Mouse (Mus musculus) ES-E14 (cell line): ENCODE measurements around the gene Smco2.

Experiments used
- CHD2 ChIP-seq: IDR thresholded peaks from 2 replicates; pipeline ENCODE4 v1.6.1; 2014; ENCODE audit warnings: mild to moderate bottlenecking, low read depth, low read length, inconsistent platforms
- HCFC1 ChIP-seq: IDR thresholded peaks from 2 replicates; pipeline ENCODE4 v1.6.1; 2012; ENCODE audit warnings: low read length, inconsistent platforms, borderline replicate concordance; ENCODE audit not compliant: insufficient read depth
- MAFK ChIP-seq: IDR thresholded peaks from 2 replicates; pipeline ENCODE4 v1.6.1; 2014; ENCODE audit warnings: mild to moderate bottlenecking, low read depth, low read length, inconsistent platforms; ENCODE audit not compliant: insufficient read depth
- ZC3H11A ChIP-seq: IDR thresholded peaks from 2 replicates; pipeline ENCODE4 v1.6.1; 2012; ENCODE audit warnings: low read depth, mild to moderate bottlenecking, inconsistent platforms, low read length, borderline replicate concordance
- ZNF384 ChIP-seq: IDR thresholded peaks from 2 replicates; pipeline ENCODE4 v1.6.1; 2012; ENCODE audit warnings: low read depth, low read length, inconsistent platforms

- TF ChIP-seq ZNF384 (no peak), HCFC1 (no peak), CHD2 (no peak), ZC3H11A (no peak), MAFK (no peak)
These were observed 57.3 kb downstream of the Smco2 start for GRCm38 (mm10) chr6:146907061-146907794.
